ENCODE assay signal across 18 mouse cellular contexts in genomic region chr14:62071140-62071539, GRCm38 (mm10).
"Had no signal": no experiment of that assay in that cellular context is flagged by ENCODE, and none has a peak within 500 bp of the region (broad histone marks: within the 10 kb centered on the region; RNA-seq: fewer than 3 reads in every experiment).

No protein-coding gene starts in this region.

- H3K9me3 ChIP-seq: midbrain, embryonic 10.5 days; neural tube, embryonic 13.5 days; neural tube, embryonic 15.5 days had no signal

- H3K9ac ChIP-seq: lung, embryonic 14.5 days; neural tube, embryonic 13.5 days; neural tube, embryonic 15.5 days had no signal

- H3K4me3 ChIP-seq: midbrain, embryonic 10.5 days; myocyte; neural tube, embryonic 13.5 days; neural tube, embryonic 15.5 days had no signal

- H3K27me3 ChIP-seq: neural tube, embryonic 13.5 days; neural tube, embryonic 15.5 days had no signal

- H3K4me1 ChIP-seq: midbrain, embryonic 10.5 days; neural tube, embryonic 13.5 days; neural tube, embryonic 15.5 days had no signal

- ATAC-seq: midbrain, embryonic 16.5 days had no signal

- H3K36me3 ChIP-seq: midbrain, embryonic 10.5 days; neural tube, embryonic 13.5 days; neural tube, embryonic 15.5 days had no signal

- H3K27ac ChIP-seq: midbrain, embryonic 10.5 days; neural tube, embryonic 13.5 days; neural tube, embryonic 15.5 days had no signal

- H3K4me2 ChIP-seq: lung, embryonic 14.5 days; neural tube, embryonic 13.5 days; neural tube, embryonic 15.5 days had no signal

- DNase-seq: lung, adult 18-20 months; lung, embryonic 14.5 days; lung, postnatal 10 days; lung, postnatal 4 days; midbrain, embryonic 14.5 days; retina, postnatal 1 day; right cerebral cortex, adult 18-20 months; right cerebral cortex, postnatal 25 days; right cerebral cortex, postnatal 4 days; spleen, adult 18-20 months; thymus, adult 18-20 months; thymus, postnatal 14 days; thymus, postnatal 36 days had no signal
